Mouse (Mus musculus): Measurements from ENCODE around the gene Olfr441.
"Not testable (repeated sequence)": the region's sequence is repeated elsewhere in the genome, so short reads cannot be mapped to it uniquely, and the experiment has no call there.

Gene Olfr441

DNA sequence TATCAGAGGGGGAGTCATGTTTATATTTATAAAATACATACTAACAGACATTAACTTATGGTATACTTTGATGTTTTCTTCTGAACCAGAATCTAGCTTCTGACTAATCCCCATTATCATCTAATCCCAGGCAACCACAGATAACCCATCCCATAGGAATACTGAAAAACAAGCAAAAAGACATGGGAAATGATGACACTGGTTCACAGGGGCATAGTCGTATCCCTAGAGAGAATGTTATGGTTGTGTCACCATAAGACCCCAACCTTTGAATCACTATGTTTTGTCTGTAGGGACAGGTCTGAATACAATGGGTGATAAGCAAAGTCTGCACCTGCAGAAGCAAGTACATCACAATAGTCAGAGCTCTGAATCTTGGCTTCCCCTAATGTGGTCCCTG lies at the start of gene Olfr441:
Gene Olfr441, plus strand, starts transcription at position 301 of the 400 bp plus-strand sequence.
- DNase-seq, result not testable (repeated sequence)

DNA sequence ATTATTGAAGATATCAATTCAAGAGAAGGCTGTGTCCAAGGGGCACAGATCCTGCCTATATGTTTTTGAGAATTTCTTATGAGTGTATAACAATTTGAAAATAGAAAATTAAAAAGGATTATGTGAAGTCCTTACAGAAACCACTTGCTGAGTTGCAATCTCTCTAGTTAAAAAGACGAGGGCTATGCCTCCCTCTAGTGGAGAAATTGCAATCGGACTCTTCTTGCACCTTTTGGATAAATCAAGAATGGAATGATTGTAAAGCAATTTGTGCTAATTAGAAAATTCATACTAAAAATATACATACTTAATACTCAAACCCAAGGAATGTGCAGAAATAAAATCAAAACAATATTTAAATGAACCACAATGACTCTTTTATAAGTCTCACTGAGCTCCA lies 27.4 kb upstream of the Olfr441 start:
- no peak for DNase-seq

DNA sequence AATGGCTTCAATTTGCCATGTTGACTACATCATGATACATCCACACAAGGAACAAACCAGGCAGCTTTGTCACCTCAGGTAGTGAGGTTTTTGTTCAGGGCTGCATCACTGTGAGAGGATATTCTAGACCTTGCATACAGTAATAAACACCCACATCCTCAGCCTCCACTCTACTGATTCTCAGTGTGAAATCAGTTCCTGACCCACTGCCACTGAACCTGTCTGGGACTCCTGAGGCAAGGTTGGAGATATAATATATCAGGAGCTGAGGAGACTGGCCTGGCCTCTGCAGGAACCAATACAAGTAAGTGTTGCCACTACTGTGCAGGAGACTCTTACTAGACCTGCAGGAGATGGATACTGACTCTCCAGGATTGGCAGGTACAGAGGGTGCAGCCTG lies 24.8 kb upstream of the Olfr441 start:
- DNase-seq, result not testable (repeated sequence)

DNA sequence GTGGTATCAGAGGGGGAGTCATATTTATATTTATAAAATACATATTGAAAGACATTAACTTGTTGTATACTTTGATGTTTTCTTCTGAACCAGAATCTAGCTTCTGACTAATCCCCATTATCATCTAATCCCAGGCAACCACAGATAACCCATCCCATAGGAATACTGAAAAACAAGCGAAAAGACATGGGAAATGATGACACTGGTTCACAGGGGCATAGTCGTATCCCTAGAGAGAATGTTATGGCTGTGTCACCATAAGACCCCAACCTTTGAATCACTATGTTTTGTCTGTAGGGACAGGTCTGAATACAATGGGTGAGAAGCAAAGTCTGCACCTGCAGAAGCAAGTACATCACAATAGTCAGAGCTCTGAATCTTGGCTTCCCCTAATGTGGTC lies 40.1 kb downstream of the Olfr441 start, which contains the start of gene Olfr237-ps1:
Gene Olfr237-ps1, plus strand, starts transcription at position 301 of the 400 bp plus-strand sequence.
- DNase-seq, result not testable (repeated sequence)

DNA sequence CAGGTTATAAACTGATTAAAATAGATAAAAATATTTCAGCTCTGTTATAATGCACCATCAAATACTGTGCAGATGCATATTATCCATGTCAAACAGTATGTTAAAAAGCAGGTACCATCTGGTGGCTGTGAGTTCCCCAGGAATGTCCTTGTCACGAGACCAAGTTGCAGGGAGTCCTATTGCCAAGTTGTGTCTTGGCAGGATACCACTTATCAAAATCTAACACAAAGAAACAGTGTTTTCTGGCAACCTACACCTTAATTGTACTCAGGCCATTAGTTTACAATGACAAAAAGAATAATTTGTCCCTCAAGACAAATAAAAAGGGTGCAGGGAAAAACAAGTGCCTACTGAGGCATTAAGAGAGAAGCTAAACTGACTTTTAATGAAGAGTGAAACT lies 53.3 kb downstream of the Olfr441 start:
- peak; percentile 23 for DNase-seq

DNA sequence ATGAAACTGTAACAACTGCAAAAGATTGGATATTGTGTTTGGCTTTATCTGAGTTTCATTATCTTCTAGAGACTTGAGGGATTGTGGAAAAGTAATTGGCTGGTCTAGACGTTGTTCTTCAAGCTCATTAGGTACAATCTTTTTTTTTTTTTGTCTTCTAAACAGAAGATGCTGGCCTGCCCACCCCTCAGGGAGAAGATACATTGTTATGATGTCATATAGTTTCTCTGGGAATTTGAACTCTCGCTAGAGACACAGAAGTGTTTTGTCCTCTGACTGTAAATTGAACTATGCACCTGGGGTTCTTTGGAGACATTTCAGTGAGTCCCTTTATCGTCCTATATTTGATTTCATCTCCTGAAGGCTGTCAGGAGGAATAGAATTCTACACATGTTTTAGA lies 56.8 kb downstream of the Olfr441 start, which contains the start of gene Olfr437:
Gene Olfr437, plus strand, starts transcription at position 301 of the 400 bp plus-strand sequence.
- no peak for DNase-seq

DNA sequence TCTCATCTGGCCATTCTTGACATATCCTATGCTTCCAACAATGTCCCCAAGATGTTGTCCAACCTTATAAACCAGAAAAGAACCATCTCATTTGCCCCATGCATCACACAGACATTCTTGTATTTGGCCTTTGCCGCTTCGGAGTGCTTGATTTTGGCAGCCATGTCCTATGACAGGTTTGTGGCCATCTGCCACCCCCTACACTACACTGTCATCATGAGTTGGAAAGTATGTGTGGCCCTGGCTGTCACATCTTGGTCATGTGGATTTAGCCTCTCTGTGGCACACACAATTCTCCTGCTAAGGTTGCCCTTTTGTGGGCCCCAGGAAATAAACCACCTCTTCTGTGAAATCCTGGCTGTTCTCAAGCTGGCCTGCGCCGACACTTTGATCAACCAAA lies 61.1 kb downstream of the Olfr441 start:
- DNase-seq, result peak; percentile 22
